Comparison of ENCODE assay signal across 10 mouse cellular contexts in the genomic region with DNA sequence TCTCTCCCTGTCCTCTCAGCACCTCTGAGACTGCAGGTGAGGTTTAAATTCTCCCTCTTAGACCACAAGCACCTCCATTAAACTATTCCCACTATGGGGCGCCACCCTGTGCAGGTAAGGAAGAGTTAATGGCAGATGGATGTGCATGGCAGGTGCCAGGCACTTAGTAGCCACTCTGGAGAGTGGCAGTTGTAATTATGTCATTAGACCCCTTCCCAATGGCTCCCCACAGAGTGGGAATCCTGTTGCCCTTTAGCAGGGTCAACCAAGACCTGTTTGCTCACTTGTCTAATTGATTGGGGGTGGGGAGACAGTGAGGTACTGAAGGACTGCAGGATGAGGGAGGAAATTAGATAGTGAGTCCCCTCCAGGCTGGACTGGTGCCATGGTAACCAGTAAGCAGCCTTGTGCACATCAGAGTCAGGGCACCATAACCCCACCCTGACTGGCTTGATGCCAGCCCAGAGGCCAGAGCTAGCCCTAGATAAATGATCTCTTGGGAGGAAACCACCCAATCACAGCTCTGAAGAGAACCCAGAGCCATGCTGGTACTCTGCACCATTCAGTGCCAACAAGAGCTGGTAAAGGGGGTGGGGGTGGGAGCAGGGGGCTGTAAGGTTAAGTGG.
DNase-seq lines count a peak whose midpoint lies in the region; ATAC-seq and TF ChIP-seq lines count a peak whose summit lies in the region.
"Had no signal": no experiment of that assay in that cellular context is flagged by ENCODE, and none has a peak within 500 bp of the region (broad histone marks: within the 10 kb centered on the region; RNA-seq: fewer than 3 reads in every experiment).

No protein-coding gene starts in this region.

- no peak overlapping the region for H3K4me2 ChIP-seq in lung, embryonic 14.5 days
- no peak overlapping the region for H3K4me2 ChIP-seq in forebrain, embryonic 16.5 days (ENCODE audit: low read length)

- ATAC-seq in lung, embryonic 14.5 days (ENCODE audit: insufficient read depth): peak; percentile 52
- ATAC-seq in forebrain, embryonic 16.5 days: 0 out of 2 replicates have a peak, but pooled peaks have one; percentile 45

- H3K27me3 ChIP-seq in lung, embryonic 14.5 days (ENCODE audit: insufficient read depth, low read length): no peaks in the 10 kb centered on the region
- H3K27me3 ChIP-seq in forebrain, embryonic 16.5 days (replicated peaks; ENCODE audit: control insufficient read depth, insufficient read depth, low read length): no peaks in the 10 kb centered on the region

- peaks cover 7% of the 10 kb centered on the region; the same call in 1 of the 2 replicates for H3K4me1 ChIP-seq in lung, embryonic 14.5 days (ENCODE audit: insufficient read depth)
- H3K4me1 ChIP-seq in forebrain, embryonic 16.5 days (replicated peaks; ENCODE audit: control insufficient read depth, insufficient read depth, low read length): peaks cover 2% of the 10 kb centered on the region; the same call in 1 of the 2 replicates

- 79% methylated on average over 1 of the region's 1 CpGs for WGBS in lung, embryonic 14.5 days
- WGBS in forebrain, embryonic 16.5 days: 77% methylated on average over 1 of the region's 1 CpGs

- no peaks in the 10 kb centered on the region for H3K9me3 ChIP-seq in lung, embryonic 14.5 days (ENCODE audit: low read depth, low read length)
- no peaks in the 10 kb centered on the region for H3K9me3 ChIP-seq in forebrain, embryonic 16.5 days (ENCODE audit: control insufficient read depth, low read length)

- peak; percentile 35 to 45 for DNase-seq in cerebellum, postnatal 10 days
- DNase-seq in cerebellum, postnatal 4 days (ENCODE audit: low spot score in 2 of 2): no peak
- DNase-seq in lung, embryonic 14.5 days: peak; percentile 46
- no peak for DNase-seq in lung, postnatal 25 days (ENCODE audit: low spot score)
- DNase-seq in mesoderm, embryonic 11.5 days (ENCODE audit: low read depth, low spot score): peak; percentile 23
- no peak for DNase-seq in urinary bladder, adult 18-20 months (ENCODE audit: low spot score in 2 of 2)
- DNase-seq in adrenal gland, adult 8-10 months: no peak
- DNase-seq: heart, adult 18-20 months had no signal

- no peak overlapping the region for H3K4me3 ChIP-seq in lung, embryonic 14.5 days (ENCODE audit: low read depth, low read length)
- no peak overlapping the region for H3K4me3 ChIP-seq in forebrain, embryonic 16.5 days (replicated peaks; ENCODE audit: low read length)
- H3K4me3 ChIP-seq: left cerebral cortex, adult 2 months had no signal

- H3K9ac ChIP-seq in lung, embryonic 14.5 days: no peak overlapping the region
- H3K9ac ChIP-seq in forebrain, embryonic 16.5 days (replicated peaks; ENCODE audit: low read depth, low read length): no peak overlapping the region

- no peak overlapping the region for H3K27ac ChIP-seq in lung, embryonic 14.5 days (ENCODE audit: low read depth)
- H3K27ac ChIP-seq in forebrain, embryonic 16.5 days (ENCODE audit: low read length): no peak overlapping the region
- H3K27ac ChIP-seq: left cerebral cortex, adult 2 months had no signal

- H3K36me3 ChIP-seq in lung, embryonic 14.5 days (ENCODE audit: insufficient read depth): no peaks in the 10 kb centered on the region
- H3K36me3 ChIP-seq in forebrain, embryonic 16.5 days (ENCODE audit: control insufficient read depth, insufficient read depth): no peaks in the 10 kb centered on the region

- TF ChIP-seq CTCF in lung, embryonic 14.5 days (IDR thresholded peaks at IDR 0.05; ENCODE audit: low read depth): no peak

Comparison
In these comparisons a context has a peak if more than half of its experiments do, and no peak if none do; other contexts are left out.
1. DNase-seq: peak in cerebellum, postnatal 10 days (2 of 2), lung, embryonic 14.5 days (single experiment) and mesoderm, embryonic 11.5 days (single experiment); none in cerebellum, postnatal 4 days (0 of 2), lung, postnatal 25 days (single experiment), urinary bladder, adult 18-20 months (0 of 2) and adrenal gland, adult 8-10 months (single experiment).